Mouse (Mus musculus): ENCODE measurements at regions not wholly inside any gene's neighbourhood (a gene's known extent, or its start where the extent isn't known, plus 50 kb on each side); places are given as distances from the start of the nearest gene placed in this dataset.

GRCm38 (mm10) chr7:115372921-115373320 lies 629.4 kb downstream of the Insc start:
- TF ChIP-seq CTCF (IDR thresholded peaks at IDR 0.05) (no peak), POLR2A (IDR thresholded peaks at IDR 0.05; ENCODE audit: insufficient read depth, low read depth, low read length) (no peak), EP300 (IDR thresholded peaks at IDR 0.05; ENCODE audit: insufficient read depth, low read depth, low read length) (no peak)
